In genomic region chr3:129533743-129534530, GRCm38 (mm10) we compare ENCODE assay signal across 8 mouse cellular contexts. TPM values are rescaled to one million over a fixed set of nuclear protein-coding genes. Genes with fewer than 3 reads are reported as not detected.
A peak's percentile ranks its signal among the peaks of the same experiment; 100 is the strongest.
DNase-seq lines count a peak whose midpoint lies in the region; ATAC-seq lines count a peak whose summit lies in the region.

No protein-coding gene starts in this region.

- H3K4me2 ChIP-seq in embryonic facial prominence, embryonic 12.5 days (replicated peaks) = peak overlapping the region; percentile 62
- peak overlapping the region; percentile 70 for H3K4me2 ChIP-seq in kidney, embryonic 14.5 days (replicated peaks; ENCODE audit: low read depth, low read length)
- peak overlapping the region; percentile 59 for H3K4me2 ChIP-seq in midbrain, embryonic 16.5 days (ENCODE audit: low read length)

- H3K27me3 ChIP-seq in embryonic facial prominence, embryonic 12.5 days = no peaks in the 10 kb centered on the region
- H3K27me3 ChIP-seq in kidney, embryonic 14.5 days (ENCODE audit: control insufficient read depth, insufficient read depth, low read length) = no peaks in the 10 kb centered on the region
- H3K27me3 ChIP-seq in midbrain, embryonic 16.5 days (ENCODE audit: control insufficient read depth, insufficient read depth, low read depth, low read length) = no peaks in the 10 kb centered on the region

- peak overlapping the region; percentile 87 for H3K4me3 ChIP-seq in embryonic facial prominence, embryonic 12.5 days
- H3K4me3 ChIP-seq in kidney, embryonic 14.5 days (ENCODE audit: low read length) = peak overlapping the region; percentile 80
- H3K4me3 ChIP-seq in midbrain, embryonic 16.5 days (ENCODE audit: low read depth, low read length) = peak overlapping the region; percentile 91

- no peaks in the 10 kb centered on the region for H3K9me3 ChIP-seq in embryonic facial prominence, embryonic 12.5 days
- H3K9me3 ChIP-seq in kidney, embryonic 14.5 days (ENCODE audit: control insufficient read depth, low read length) = no peaks in the 10 kb centered on the region
- no peaks in the 10 kb centered on the region for H3K9me3 ChIP-seq in midbrain, embryonic 16.5 days (replicated peaks; ENCODE audit: control insufficient read depth, low read length, poor library complexity, severe bottlenecking)

- peaks cover 29% of the 10 kb centered on the region for H3K4me1 ChIP-seq in embryonic facial prominence, embryonic 12.5 days
- H3K4me1 ChIP-seq in kidney, embryonic 14.5 days (ENCODE audit: control insufficient read depth, insufficient read depth, low read length) = peaks cover 22% of the 10 kb centered on the region
- H3K4me1 ChIP-seq in midbrain, embryonic 16.5 days (ENCODE audit: control insufficient read depth, insufficient read depth, low read length) = peaks cover 34% of the 10 kb centered on the region

- peak; percentile 19 for ATAC-seq in embryonic facial prominence, embryonic 12.5 days (ENCODE audit: insufficient number of reproducible peaks, insufficient read depth, low FRiP score, low TSS enrichment)
- ATAC-seq in kidney, embryonic 14.5 days (ENCODE audit: low FRiP score, low TSS enrichment) = peak; percentile 50
- ATAC-seq in midbrain, embryonic 16.5 days = peak; percentile 29

- H3K9ac ChIP-seq in embryonic facial prominence, embryonic 12.5 days = peak overlapping the region; percentile 96
- peak overlapping the region; percentile 95 for H3K9ac ChIP-seq in kidney, embryonic 14.5 days (ENCODE audit: low read depth, low read length)
- peak overlapping the region; percentile 99 for H3K9ac ChIP-seq in midbrain, embryonic 16.5 days (ENCODE audit: low read depth, low read length)

- peak overlapping the region; percentile 99 for H3K27ac ChIP-seq in embryonic facial prominence, embryonic 12.5 days
- peak overlapping the region; percentile 99 for H3K27ac ChIP-seq in kidney, embryonic 14.5 days (ENCODE audit: low read depth, low read length)
- H3K27ac ChIP-seq in midbrain, embryonic 16.5 days (ENCODE audit: low read length) = peak overlapping the region; percentile 91

- no peaks in the 10 kb centered on the region for H3K36me3 ChIP-seq in embryonic facial prominence, embryonic 12.5 days
- H3K36me3 ChIP-seq in kidney, embryonic 14.5 days (ENCODE audit: control insufficient read depth, insufficient read depth, low read length) = no peaks in the 10 kb centered on the region
- no peaks in the 10 kb centered on the region for H3K36me3 ChIP-seq in midbrain, embryonic 16.5 days (ENCODE audit: control insufficient read depth, insufficient read depth, low read length)

- DNase-seq in 3T3-L1 (ENCODE audit: low read depth, low spot score) (peak; percentile 63), liver (peak; percentile 72)
- DNase-seq in adrenal gland, postnatal 14 days = peak; percentile 86
- peak; percentile 49 to 62 for DNase-seq in heart, adult 9 months (ENCODE audit: low spot score in 2 of 2)
- DNase-seq in spleen, postnatal 14 days (ENCODE audit: low spot score in 2 of 2) = peak; percentile 26 to 35

- WGBS in embryonic facial prominence, embryonic 12.5 days = under 1% methylated on average over 64 of the region's 74 CpGs
- WGBS in kidney, embryonic 14.5 days = under 1% methylated on average over 64 of the region's 74 CpGs
- under 1% methylated on average over 68 of the region's 74 CpGs for WGBS in midbrain, embryonic 16.5 days

RNA-seq across cellular contexts. Expression of gene Elovl6, which starts 1.8 kb away (rescaled TPM):
- total RNA-seq in adrenal gland, postnatal 14 days (2021) = 53.5 and 61.2 TPM in 2 replicates
- 36.4 and 38.8 TPM in 2 replicates for polyA plus RNA-seq in embryonic facial prominence, embryonic 12.5 days (2016; fragmentation: Nextera tagmentation; extraction: Ambion mirVana)
- polyA plus RNA-seq in kidney, embryonic 14.5 days (2014; fragmentation: Nextera tagmentation; extraction: Ambion mirVana) = 38.9 and 50.4 TPM in 2 replicates
- polyA plus RNA-seq in midbrain, embryonic 16.5 days (2015; fragmentation: Nextera tagmentation; extraction: Ambion mirVana) = 42.5 and 46.7 TPM in 2 replicates

Comparison
In these comparisons a context has a peak if more than half of its experiments do, and no peak if none do; other contexts are left out.
1. Peak in every context shown above with its lines: DNase-seq, ATAC-seq, H3K4me3 ChIP-seq and H3K27ac ChIP-seq.
2. DNase-seq: peak in every context shown above with its lines; median percentile 86 in adrenal gland, postnatal 14 days; 72 in liver; 63 in 3T3-L1; 56 in heart, adult 9 months; 30 in spleen, postnatal 14 days.